Mouse (Mus musculus) myocyte (in vitro differentiated cells): ENCODE data around the gene Hs6st3. TPM values are rescaled to one million over a fixed set of nuclear protein-coding genes. Genes with fewer than 3 reads are reported as not detected.

Experiments used
- H3K27me3 ChIP-seq: one replicate; pipeline ENCODE4 v1.6.1; 2011; ENCODE audit not compliant: control insufficient read depth, insufficient read depth, insufficient read length
- H3K36me3 ChIP-seq: one replicate; pipeline ENCODE4 v1.6.1; 2011; ENCODE audit not compliant: control insufficient read depth, insufficient read depth
- H3K4me2 ChIP-seq: one replicate; pipeline ENCODE4 v1.6.1; 2011; ENCODE audit warnings: low read depth, control low read depth
- H3K4me3 ChIP-seq: one replicate; pipeline ENCODE4 v1.5.1; 2011; ENCODE audit warnings: mild to moderate bottlenecking, control low read depth, moderate library complexity
- H3K79me2 ChIP-seq: one replicate; pipeline ENCODE4 v1.6.1; 2011; ENCODE audit not compliant: control insufficient read depth, insufficient read depth
- H3ac ChIP-seq: one replicate; pipeline ENCODE4 v1.6.1; 2011; ENCODE audit not compliant: control insufficient read depth, insufficient read length
- CEBPB ChIP-seq: IDR thresholded peaks from 2 replicates; pipeline ENCODE4 v1.6.1; 2011; ENCODE audit warnings: mild to moderate bottlenecking, moderate library complexity; ENCODE audit not compliant: poor library complexity, insufficient read depth, severe bottlenecking
- E2F4 ChIP-seq: IDR thresholded peaks from one replicate; pipeline ENCODE4 v1.6.1; 2011; ENCODE audit warnings: mild to moderate bottlenecking, control low read depth, moderate library complexity; ENCODE audit not compliant: insufficient read depth
- MAX ChIP-seq: IDR thresholded peaks from one replicate; pipeline ENCODE4 v1.6.1; 2011; ENCODE audit warnings: low read depth, mild to moderate bottlenecking, control low read depth
- MYOD1 ChIP-seq, 3 experiments: IDR thresholded peaks; one replicate each; pipeline ENCODE4 v1.6.1; 2011; ENCODE audit warnings: control low read depth in 2 of 3, low read depth in 2 of 3, mild to moderate bottlenecking in 2 of 3, moderate library complexity in 1 of 3; ENCODE audit not compliant: insufficient read length in 2 of 3, control insufficient read depth in 1 of 3
- MYOG ChIP-seq, 3 experiments: IDR thresholded peaks; one replicate each; pipeline ENCODE4 v1.6.1; 2011; ENCODE audit warnings: control low read depth in 2 of 3, low read depth in 2 of 3, mild to moderate bottlenecking in 2 of 3; ENCODE audit not compliant: insufficient read length in 2 of 3, control insufficient read depth in 1 of 3, insufficient read depth in 1 of 3
- POLR2A ChIP-seq: IDR thresholded peaks from one replicate; pipeline ENCODE4 v1.6.1; 2011; ENCODE audit warnings: low read depth, mild to moderate bottlenecking, control low read depth, moderate library complexity; ENCODE audit not compliant: insufficient read length
- POLR2AphosphoS2 ChIP-seq: IDR thresholded peaks from one replicate; pipeline ENCODE4 v1.6.1; 2011; ENCODE audit warnings: low read depth, control low read depth; ENCODE audit not compliant: insufficient read length
- REST ChIP-seq: IDR thresholded peaks from one replicate; pipeline ENCODE4 v1.6.1; 2011; ENCODE audit warnings: mild to moderate bottlenecking, control low read depth, moderate library complexity; ENCODE audit not compliant: insufficient read depth, insufficient read length
- SRF ChIP-seq: IDR thresholded peaks from one replicate; pipeline ENCODE4 v1.6.1; 2011; ENCODE audit warnings: low read depth; ENCODE audit not compliant: control insufficient read depth, insufficient read length
- TCF12 ChIP-seq: IDR thresholded peaks from one replicate; pipeline ENCODE4 v1.6.1; 2011; ENCODE audit warnings: mild to moderate bottlenecking, control low read depth; ENCODE audit not compliant: poor library complexity, insufficient read depth, severe bottlenecking
- TCF3 ChIP-seq: IDR thresholded peaks from one replicate; pipeline ENCODE4 v1.6.1; 2011; ENCODE audit warnings: low read depth, control low read depth; ENCODE audit not compliant: insufficient read length
- USF1 ChIP-seq: IDR thresholded peaks from one replicate; pipeline ENCODE4 v1.6.1; 2011; ENCODE audit warnings: low read depth, mild to moderate bottlenecking, control low read depth, moderate library complexity
- polyA plus RNA-seq: library from polyadenylated mRNA; unstranded; fragments of >200 nt; fragmentation: generic; extraction: Trizol; gene quantifications from one replicate; pipeline ENCODE4 v1.2.1, GENCODE M21; 2012; ENCODE audit warnings: missing spikeins

The Hs6st3 gene
- polyA plus RNA-seq, 1 experiment, result not detected

- Histone ChIP-seq H3K27me3 (peaks cover 11% of the 10 kb centered on the region), H3K4me2 (no peak overlapping the region), H3K4me3 (no peak overlapping the region), H3K79me2 (no peaks in the 10 kb centered on the region), H3K36me3 (no peaks in the 10 kb centered on the region), H3ac (no peak overlapping the region)
- TF ChIP-seq SRF (no peak), TCF3 (no peak)
Observed at GRCm38 (mm10) chr14:119108776-119109301, 29.3 kb upstream of the Hs6st3 start.

GRCm38 (mm10) chr14:119109776-119110218 lies 28.3 kb upstream of the Hs6st3 start:
- Histone ChIP-seq H3K4me2 (no peak overlapping the region), H3K27me3 (peaks cover 11% of the 10 kb centered on the region), H3K36me3 (no peaks in the 10 kb centered on the region), H3K4me3 (no peak overlapping the region), H3ac (no peak overlapping the region), H3K79me2 (no peaks in the 10 kb centered on the region)
- no peak for TF ChIP-seq USF1
- no peak for TF ChIP-seq REST
- TF ChIP-seq CEBPB, result no peak

DNA sequence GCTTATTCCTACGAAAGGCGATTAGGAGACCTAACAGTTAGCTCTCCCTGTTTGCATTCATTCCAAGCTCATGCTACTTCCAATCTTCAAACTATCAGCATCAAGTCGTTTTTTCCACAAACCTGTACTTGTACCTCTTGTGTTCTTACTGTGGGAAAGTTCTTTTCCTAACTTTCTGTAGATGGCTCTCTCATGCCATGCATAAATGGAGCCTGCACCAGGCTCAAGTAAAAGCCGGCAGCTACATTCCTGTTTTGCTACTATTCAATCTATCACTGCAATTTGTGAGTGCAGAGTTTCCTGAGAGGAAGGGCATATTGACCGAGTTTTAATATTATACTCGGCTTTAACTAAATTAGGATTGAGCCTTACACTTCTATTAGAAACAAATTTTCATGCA lies 25.6 kb upstream of the Hs6st3 start:
- H3K79me2 ChIP-seq, result no peaks in the 10 kb centered on the region
- H3K4me3 ChIP-seq, result no peak overlapping the region
- TF ChIP-seq SRF, result no peak
- TF ChIP-seq MAX, result no peak
- no peak for TF ChIP-seq USF1
- no peak for TF ChIP-seq POLR2A
- no peak overlapping the region for H3ac ChIP-seq
- H3K4me2 ChIP-seq, result no peak overlapping the region
- peaks cover 11% of the 10 kb centered on the region for H3K27me3 ChIP-seq
- H3K36me3 ChIP-seq, result no peaks in the 10 kb centered on the region

DNA sequence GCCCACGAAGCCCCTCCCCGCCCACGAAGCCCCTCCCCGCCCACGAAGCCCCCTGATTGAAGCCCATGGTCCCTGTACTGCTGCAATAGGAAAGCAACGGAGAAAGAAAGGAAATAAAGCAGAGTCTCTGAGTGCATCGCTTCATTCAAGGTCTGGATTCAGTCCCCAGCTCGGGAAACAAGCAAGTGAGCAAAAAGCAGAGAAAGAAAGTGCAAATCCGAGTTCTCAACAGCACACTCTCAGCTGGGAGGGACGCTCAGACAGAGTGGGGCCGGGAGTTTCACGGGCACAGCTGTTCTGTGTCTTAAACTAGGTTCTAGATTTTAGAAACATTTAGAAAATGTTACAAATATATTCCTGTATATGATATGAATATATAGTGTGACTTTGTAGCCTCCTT lies 14.6 kb upstream of the Hs6st3 start:
- H3K27me3 ChIP-seq, result no peaks in the 10 kb centered on the region
- no peak overlapping the region for H3ac ChIP-seq
- no peaks in the 10 kb centered on the region for H3K36me3 ChIP-seq
- H3K79me2 ChIP-seq, result no peaks in the 10 kb centered on the region
- H3K4me2 ChIP-seq, result no peak overlapping the region
- TF ChIP-seq MYOD1 (IDR thresholded peaks at IDR 0.05; ENCODE audit: control insufficient read depth in 1 of 3, insufficient read length in 2 of 3, low read depth in 2 of 3), result no peak
- TF ChIP-seq POLR2A, result no peak
- TF ChIP-seq TCF3, result no peak
- no peak for TF ChIP-seq USF1
- TF ChIP-seq SRF, result no peak
- no peak for TF ChIP-seq CEBPB
- no peak for TF ChIP-seq MAX
- no peak for TF ChIP-seq MYOG (IDR thresholded peaks at IDR 0.05; ENCODE audit: control insufficient read depth in 1 of 3, insufficient read depth in 1 of 3, insufficient read length in 2 of 3, low read depth in 2 of 3)
- TF ChIP-seq E2F4, result no peak
- TF ChIP-seq POLR2AphosphoS2, result no peak
- no peak for TF ChIP-seq REST
- no peak for TF ChIP-seq TCF12
- no peak overlapping the region for H3K4me3 ChIP-seq

GRCm38 (mm10) chr14:119124061-119124460 lies 14.1 kb upstream of the Hs6st3 start:
- Histone ChIP-seq H3K27me3 (no peaks in the 10 kb centered on the region), H3K4me2 (no peak overlapping the region), H3K79me2 (no peaks in the 10 kb centered on the region), H3ac (no peak overlapping the region), H3K4me3 (no peak overlapping the region), H3K36me3 (no peaks in the 10 kb centered on the region)
- TF ChIP-seq TCF3 (no peak), CEBPB (no peak), REST (no peak), E2F4 (no peak), POLR2A (no peak)

- no peak overlapping the region for H3K4me3 ChIP-seq
- no peak overlapping the region for H3K4me2 ChIP-seq
- H3ac ChIP-seq, result no peak overlapping the region
- TF ChIP-seq REST (no peak), TCF12 (no peak), USF1 (no peak)
- H3K27me3 ChIP-seq, result no peaks in the 10 kb centered on the region
- H3K36me3 ChIP-seq, result no peaks in the 10 kb centered on the region
- H3K79me2 ChIP-seq, result no peaks in the 10 kb centered on the region
Observed at GRCm38 (mm10) chr14:119125840-119126239, 12.3 kb upstream of the Hs6st3 start.
